Mouse (Mus musculus) megakaryocyte progenitor cell, adult 5-6 weeks (primary cell): Measurements from ENCODE around the gene Orm3. TPM values are rescaled to one million over a fixed set of nuclear protein-coding genes. Genes with fewer than 3 reads are reported as not detected.
A peak's percentile ranks its signal among the peaks of the same experiment; 100 is the strongest.

ENCODE experiments used
- ATAC-seq: replicated peaks from 2 replicates; pipeline ENCODE4 v1.8.0; 2016; ENCODE audit warnings: mild to moderate bottlenecking, moderate TSS enrichment, inconsistent platforms; ENCODE audit not compliant: poor library complexity
- total RNA-seq, 2 experiments: library from RNA; stranded (forward) in 1 of 2; stranded (reverse) in 1 of 2; fragments of 157-497, 149-512 nt in 1 of 2; fragments of 200-1000 nt in 1 of 2; gene quantifications; 2 replicates each; pipeline versions ENCODE4 v1.2.3 to v1.2.4; 2015 to 2017

The Orm3 gene
- total RNA-seq, 2 experiments from 2014 or later = not detected

DNA sequence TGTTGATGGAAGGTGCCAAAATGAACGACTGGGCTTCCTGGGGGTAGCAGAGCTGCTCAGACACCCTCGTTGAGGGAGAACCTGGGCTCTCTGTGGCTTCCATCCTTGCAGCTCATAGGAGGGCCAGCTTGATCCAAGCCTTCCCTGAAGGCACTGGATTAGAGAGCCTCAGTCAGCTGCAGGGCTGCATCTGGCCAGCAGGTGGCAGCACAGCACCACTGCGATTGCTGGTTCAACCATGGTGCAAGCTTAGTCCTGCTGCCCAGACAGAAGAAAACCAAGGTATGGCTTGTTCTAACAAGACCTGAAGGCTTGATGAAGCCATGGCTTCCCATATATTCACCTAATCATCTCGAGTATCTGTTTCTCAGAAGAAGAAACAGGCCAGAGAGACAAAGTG lies 12.6 kb downstream of the Orm3 start:
- ATAC-seq = peak; percentile 82

DNA sequence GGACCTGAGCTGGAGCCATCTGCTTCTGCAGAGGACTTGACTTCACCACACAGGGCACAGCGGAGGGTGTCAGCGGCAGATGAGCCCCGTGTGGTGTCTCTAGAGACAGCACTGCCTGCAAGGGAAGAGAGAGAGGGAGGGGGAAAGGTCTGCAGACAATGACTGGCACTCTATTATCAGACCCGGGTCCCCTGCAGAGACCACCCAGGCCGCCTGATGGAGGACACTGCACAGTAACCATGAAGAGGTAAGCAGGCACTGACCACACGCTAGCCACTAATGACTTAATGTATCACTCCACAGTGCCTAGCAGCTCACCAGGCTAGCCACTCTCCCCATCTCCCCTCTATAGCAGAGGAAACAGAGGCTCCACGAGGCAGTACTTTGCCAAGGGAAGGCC lies 14.9 kb downstream of the Orm3 start:
- no peak for ATAC-seq

DNA sequence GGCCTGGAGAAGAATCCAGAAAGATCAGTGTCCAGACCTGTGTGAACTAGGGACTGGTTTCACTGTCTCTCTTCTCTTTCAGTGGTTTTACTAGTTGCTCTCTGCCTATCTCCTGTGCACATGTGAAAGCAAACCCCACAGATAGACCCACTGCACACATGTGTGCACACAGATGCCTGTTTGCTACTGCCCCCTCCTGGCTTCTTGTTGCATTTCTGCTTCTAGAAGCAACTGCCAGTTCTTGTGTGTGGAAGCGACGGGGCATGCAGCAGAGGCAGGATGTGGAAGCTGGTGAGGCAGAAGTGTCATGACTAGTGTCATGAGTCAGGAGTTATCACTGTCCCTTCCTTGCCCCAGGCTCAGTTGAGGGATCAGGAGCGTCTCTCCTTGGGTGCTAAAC lies 15.9 kb downstream of the Orm3 start:
- ATAC-seq = peak; percentile 63

DNA sequence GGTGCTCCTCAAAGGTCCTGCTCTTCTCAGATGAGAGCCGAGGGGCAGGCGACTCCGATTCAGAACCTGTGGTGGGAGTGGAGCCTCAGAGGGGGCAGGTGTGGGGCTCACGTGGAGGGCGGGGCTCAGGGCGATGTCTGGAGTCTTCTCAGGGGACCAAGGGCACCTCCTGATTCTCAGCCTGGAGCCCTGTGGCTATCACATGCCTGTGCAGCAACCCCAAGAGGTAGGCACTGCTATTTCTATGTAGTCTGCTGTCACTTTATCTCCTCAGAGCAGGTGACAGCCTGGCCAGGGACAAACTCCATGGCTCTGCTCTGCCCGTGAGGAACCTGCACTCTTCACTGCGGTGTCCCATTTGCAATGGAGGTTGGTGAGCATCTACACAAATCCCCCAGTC lies 17.4 kb downstream of the Orm3 start:
- ATAC-seq = peak; percentile 21

DNA sequence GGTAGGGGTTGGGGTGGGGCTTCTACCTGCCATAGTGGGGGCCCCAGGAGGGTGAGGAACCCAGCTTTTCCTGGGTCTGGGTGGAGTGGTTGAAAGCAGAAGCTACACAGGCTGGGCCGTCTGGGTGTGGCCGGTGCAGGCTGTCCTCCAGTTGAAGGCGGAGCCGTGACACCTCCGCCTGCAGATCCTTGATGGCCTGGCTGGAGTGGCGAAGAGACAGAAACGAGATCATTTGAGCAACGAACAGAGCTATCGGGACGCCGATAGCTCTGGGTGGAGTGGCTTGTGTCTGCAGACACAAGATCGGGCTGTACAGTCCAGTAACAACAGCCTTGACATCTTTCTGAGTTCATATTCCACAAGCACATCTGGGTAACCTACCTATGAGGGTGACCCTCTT lies 18.4 kb downstream of the Orm3 start:
- peak; percentile 69 for ATAC-seq

DNA sequence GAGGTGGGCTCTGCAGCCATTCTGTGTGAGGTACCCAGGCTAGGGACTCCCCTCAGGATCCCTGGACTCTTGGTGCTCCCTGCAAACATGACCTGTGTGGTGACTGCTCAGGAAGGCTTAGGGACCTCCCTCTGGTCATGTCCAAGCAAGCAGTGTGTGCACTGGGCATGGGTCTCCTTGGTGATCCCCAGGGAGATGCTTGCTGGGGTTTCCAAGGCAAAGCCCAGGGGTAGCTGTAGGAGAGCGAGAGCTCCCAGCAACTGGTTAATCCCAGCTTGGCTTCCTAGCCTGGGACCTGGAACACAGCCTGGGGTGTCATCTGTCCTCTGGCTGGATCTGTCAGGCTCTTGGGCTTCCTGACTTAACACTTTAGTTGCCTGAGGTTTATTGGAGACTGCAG lies 19.4 kb downstream of the Orm3 start:
- no peak for ATAC-seq

DNA sequence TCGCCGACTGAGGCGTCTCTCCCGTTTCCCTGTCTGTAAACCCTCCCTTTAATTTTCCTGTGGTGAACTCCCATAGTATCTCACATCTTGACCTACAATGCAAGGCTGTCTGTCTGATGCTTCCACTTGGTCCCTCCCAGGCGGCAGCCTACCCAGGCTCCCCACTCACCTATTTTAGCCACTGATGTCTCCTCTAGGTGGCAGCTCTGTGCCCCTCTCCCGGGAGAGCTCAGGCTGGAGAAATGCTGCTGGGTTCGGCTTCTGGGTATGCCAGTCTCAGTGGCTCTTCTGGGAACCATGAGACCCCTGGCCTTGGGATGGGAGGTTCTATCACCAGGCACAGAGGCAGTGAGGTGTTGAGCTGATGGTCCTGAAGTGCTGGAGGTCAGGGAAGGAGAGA lies 21.5 kb downstream of the Orm3 start:
- no peak for ATAC-seq

DNA sequence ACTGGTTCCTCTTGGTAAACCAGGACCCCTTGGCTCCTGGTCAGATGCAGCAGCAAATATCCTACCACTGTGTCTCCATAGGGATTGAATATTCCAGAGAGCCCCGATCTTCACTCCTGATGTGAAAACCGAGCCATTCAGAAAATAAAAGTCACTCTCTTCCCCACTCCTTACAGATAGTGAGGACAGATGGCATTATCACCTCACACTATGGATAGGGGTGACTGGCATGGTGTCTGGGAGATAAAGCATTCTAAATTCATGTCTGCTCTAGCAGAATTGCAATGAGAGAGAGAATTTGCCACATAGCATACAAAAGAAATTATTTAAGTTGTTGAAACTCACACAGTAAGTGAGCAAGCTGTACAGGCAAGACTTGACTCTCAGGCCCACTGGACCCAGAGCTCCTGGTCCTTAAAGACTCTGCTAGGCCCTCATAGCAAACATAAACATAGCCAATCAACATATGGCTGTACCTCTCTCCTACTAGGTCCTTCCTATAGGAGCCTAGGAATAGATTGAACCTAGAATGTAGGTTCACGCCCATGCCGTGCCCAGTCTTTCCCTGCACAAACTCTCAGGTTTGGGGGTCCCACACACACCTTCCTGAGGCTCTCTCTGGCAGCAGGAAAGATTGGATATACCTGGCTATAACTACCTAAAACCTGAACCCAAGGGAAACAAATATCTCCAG lies 26.9 kb downstream of the Orm3 start:
- peak; percentile 27; the same call in 1 of the 2 replicates for ATAC-seq

DNA sequence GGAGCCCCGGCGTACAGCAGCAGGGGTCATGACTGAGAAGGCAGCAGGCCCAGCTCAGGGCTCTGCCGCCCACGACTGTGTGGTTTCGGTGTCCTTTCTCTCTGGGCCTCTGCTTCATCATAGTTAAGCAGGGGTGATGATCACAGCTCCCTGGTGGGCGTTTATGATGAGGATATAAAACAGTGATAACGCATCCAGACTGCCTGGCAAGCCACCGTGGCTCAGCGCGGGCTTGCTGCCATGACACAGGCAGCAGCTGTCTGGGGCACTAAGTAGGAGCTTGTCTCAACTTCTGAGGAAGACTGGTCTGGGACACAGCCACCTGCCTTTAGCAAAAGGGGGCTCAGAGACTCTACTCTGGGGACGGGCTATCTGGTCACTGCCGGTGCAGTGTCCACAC lies 27.5 kb downstream of the Orm3 start:
- peak; percentile 45 for ATAC-seq

DNA sequence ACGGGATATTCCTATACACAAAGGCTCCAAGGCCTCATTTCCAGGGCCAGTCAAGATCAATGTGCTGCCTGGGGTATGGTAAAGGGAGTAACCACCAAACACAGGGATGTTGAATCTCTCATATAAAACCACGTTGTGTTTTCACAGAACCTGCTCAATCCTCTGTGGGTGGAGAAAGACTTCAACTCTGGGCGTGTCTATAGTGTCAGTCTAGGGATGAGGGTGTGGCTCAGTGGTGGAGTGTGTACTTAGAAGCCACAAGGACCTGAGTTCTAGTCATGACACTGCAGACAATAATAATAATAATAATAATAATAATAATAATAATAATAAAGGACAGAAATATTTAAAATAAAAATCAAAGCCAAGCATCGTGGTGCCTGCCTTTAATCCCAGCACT lies 28.3 kb downstream of the Orm3 start:
- ATAC-seq = 0 out of 2 replicates have a peak, but pooled peaks have one; percentile 14

DNA sequence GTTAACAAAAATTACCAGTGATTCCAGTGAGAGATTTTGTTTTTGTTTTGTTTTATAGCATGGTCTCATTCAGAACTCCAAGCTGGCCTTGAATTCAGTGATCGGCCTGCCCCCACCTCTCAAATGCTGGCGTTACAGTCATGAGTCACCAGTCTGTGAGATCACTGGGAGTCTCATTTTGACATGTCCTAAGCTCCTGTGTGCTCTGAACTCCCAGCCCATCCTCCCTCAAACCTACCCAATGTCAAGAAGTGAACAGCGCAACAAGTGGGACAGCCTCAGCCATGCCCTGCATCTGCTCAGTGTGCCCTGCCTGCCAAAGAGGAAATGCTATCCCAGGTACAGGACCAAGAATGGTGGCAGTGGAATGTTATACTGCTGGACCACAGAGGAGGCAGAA lies 29.3 kb downstream of the Orm3 start:
- ATAC-seq = no peak

DNA sequence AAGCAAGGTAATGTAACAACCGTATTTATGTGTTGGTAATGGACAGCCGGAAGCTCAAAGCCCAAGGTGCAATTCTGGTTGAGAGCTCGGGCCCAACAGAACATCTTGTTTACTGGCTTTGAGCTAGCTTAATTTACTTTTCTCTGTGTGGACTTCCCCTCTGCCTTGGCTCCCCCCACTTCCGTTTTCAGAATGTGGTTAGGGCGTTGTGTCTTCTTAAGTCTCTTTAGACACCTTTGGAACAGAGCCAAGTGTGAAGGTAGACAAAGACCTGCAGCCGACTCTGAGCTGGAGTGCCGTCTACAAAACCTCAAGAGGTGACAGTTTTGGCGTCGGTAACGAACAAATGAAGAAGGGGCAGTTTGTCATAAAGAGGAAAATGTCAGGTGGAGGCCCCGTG lies 29.8 kb downstream of the Orm3 start:
- ATAC-seq = peak; percentile 37

DNA sequence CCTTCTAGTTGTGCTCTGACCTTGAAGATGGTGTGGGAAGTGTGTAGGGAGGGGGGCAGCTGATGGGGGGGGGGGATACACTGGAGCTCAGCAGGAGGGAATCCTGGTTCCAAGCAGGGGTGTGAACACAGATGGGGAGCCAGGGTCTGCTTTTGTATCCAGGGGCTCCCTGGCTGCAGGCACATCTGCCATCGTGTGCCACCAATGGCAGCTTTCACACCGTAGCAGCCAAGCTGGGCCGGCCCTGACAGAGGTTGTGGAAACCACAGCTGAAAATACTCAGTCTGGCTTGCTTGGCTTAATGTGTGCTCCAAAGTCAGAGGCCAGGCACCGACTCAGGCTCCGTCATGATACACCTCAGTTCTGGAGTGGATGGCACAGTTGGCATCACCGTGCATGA lies 32.1 kb downstream of the Orm3 start:
- ATAC-seq = no peak

DNA sequence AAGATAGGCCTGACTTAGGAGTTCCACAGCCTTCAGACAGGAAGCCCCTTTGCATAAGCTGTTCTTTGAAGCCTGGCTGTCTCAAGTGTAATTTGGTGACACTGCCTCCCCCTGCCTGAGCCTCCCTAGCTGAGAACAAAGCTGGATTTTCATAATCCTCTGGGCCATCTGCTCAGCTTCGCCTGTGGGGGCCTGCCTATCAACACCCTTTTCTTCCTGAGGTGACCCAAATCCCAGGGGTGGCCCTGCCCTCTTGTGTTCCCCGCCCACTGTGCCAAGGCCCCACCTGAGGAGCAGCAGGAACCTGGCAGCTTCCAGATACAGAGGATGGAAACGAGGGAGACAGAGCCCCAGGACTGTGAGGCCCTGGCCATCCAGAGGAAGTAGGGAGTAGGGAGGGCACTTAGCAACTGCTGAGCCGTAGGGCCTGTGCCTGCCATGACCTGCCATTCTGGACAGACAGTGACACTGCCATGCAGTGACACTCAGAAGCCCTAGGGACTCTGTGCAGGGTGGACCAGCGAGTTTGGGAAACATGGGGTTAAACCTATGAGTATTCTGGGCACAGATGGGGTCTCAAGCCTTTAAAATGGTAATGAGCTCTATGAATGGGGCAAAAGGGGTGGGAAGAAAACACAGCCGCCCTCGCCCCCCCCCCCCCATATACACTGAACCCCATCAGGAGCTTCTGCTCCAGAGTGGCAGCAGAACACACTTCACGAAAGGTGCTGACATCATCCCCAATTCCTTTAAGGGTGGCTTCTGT lies 33.3 kb downstream of the Orm3 start:
- ATAC-seq = peak; percentile 18; the same call in 1 of the 2 replicates

DNA sequence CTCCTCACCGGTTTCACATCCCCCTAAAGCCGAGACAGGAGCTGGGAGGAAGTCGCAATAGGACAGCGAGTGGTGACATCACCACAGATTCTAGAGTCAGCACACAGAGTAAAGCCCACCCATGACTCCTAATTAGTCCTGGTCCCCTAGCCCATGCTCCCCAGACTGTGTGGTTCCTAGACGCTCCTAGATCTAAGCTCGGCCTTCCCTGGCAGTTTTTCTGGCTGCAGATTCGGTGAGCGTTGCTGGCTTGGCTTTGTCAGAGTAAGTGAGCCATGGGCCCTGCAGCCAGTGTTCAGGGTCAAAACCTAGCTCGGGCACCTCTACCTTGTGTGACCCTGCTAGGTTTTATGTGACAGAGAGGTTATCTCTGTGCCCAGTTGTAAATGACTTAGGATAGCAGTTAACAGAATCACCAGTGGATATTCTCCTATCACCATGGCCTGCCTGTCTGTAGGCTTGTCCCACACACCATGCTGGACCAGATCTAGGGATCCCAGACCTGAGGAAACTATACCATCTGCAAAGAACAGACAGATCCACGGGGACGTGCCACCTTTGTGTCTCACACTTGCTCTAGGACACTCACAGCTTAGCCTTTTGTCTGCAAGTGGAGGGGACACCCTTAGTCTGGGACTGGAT lies 34.0 kb downstream of the Orm3 start:
- ATAC-seq = peak; percentile 56

DNA sequence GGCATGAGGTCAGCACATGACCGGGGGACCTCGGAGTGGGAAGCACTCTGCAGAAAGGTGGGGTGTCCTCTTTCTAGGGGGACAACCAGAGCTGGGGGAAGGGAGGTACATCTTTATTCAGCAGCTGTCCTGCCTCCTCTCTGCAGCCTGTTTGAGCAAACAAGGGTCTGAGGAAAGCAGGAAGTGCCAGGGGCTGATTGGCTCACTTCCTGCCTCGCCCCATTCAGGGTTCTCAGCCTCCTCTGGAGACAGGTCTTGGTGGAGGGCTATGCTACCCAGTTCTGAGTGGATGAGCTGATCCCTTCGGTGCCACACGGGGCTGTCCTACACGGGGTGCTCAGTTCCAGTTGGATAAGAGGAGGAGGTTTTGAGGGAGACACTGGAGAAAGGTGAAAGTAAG lies 35.4 kb downstream of the Orm3 start:
- peak; percentile 67 for ATAC-seq

DNA sequence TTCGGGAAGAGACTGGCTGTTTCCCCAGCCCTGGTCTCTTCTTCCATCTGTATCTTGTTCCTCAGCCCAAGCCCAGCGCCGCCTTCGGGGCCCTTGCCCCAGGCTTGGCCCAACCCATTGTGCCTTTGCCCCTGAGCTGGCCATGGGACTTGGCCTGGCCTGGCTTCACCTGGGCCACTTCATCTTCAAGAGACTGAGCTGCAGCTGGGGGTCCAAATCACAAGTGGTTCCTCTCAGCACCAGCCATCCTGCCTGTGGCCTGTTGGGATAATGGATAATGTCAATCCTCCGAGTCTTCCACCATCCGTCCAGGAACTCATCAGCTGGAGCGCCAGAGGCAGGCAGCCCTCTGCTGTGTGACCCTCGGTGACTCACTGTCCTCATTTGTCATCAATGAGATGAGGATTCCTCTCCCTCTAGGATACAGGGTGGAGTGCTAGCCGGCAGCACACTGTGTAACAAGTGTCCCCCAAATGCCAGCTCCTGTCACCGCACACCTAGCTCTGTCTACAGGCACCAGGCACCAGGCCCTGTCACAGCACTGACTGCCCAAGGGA lies 42.1 kb downstream of the Orm3 start:
- no peak for ATAC-seq

DNA sequence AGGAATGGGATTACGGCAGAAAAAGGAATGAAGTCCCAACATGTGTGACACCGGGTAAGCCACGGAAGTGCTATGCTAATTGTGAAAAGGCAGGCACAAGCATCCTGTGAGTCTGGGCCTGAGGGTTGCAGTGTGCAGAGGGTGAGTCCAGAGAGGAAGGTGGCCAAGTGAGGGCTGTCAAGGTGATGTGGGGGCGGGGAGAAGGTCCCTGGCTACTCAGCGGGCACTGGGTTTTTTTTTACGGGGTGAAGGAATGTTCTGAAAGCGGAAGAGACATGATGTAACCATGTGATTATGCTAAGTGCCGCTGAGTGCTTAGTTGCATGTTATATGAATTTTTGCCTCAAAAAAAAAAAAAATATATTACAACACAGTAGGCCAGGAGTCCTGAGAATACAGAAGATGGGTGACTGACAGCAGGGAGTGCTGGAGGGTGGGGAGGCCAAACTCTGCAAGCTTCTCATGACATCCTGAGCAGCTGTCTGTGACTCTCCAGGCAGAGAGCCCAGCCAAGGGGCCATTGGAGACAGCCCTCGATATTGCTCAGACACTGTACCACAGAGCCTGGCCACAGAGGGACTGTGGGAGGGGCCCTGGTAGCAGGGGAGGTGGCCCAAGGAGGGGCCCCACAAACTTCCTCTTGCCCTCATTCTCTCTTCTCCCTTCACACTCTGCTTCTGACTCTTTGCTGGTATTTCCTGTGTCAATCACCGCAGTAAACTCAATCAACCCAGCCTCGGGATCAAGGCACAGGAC lies 43.1 kb downstream of the Orm3 start:
- peak; percentile 48 for ATAC-seq

DNA sequence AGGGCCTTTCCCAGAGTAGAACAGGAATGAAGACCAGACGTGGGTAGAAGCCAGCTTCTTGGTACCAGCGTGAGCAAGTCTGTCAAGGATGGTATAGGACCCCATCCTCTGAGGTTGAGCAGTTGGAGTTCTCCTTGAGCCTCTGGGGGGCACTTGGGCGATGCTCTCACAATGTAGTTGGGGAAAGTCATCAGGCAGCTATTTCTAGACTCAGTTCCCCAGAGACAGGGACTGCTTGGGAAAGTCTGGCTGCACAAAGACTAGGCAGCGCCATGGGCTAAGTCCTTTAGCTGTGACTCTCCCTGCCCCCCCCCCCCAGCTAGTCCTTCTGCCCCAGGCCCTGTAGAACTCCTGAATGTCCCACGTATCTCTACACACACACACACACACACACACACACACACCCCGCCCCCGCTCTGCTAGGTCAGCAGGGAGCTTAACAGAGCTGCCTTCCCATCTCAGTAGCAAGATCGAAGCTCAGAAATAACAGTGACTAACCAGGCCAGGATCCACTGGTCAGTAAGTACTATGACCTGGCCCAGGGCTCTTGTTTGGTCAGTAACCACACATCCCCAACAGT lies 43.8 kb downstream of the Orm3 start:
- no peak for ATAC-seq

DNA sequence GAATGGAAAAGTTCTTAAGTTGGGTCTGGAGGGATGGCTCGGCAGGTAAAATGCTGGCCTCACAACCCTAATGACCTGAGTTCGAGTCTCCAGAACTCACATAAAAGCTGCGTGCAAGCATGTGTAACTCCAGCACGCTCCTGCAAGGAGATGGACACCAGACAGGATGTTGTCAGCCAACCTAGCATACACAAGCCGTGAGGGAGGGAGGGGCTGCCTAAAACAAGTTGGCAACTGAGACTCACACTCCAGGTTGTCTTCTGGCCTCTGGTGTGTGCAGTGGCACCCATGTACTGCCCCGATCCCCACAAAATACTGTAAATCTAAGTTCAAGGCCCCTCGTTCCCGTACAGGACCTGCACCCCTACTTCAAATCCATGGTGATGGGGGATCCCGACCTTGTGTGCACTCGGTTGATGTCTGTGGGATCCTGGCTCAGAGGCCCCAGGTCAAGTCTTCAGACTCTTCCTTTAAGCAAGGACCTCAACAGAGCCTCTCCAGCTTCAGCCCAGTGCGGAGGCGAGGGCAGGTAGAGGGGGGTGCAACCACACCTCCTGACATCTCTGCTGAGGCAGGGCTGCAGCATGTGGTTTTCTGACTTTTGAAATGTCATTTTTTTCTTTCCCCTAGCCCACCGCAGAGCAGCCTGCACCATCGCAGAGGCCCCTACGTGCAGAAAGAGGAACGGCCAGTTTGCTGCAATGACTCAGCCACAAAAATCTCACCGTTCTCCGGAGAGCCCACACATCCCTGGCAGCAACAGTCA lies 44.8 kb downstream of the Orm3 start:
- peak; percentile 27 for ATAC-seq
